ENCODE assay signal across 39 mouse cellular contexts in the genomic region with DNA sequence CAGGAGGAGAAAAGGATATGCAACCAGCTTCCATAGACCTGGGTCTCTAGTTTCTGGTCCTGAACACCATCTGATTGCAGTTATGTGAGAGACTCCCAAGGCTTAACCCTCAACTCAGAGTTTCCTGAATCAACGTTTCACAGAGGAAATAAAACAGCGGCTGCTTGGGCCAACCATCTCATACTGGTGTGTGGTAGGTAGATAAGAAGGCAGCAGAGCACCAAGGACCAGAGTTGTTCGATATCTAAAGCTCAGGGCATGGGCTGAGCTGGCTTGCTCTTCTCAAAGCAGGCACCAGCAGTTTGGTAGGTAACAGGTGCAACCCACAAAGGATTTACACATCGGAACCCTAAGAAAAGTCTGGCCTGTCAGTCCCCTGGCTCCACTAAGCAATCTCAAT. TPM values are rescaled to one million over a fixed set of nuclear protein-coding genes. Genes with fewer than 3 reads are reported as not detected.
DNase-seq lines count a peak whose midpoint lies in the region; ATAC-seq lines count a peak whose summit lies in the region.
"Had no signal": no experiment of that assay in that cellular context is flagged by ENCODE, and none has a peak within 500 bp of the region (broad histone marks: within the 10 kb centered on the region; RNA-seq: fewer than 3 reads in every experiment).

No protein-coding gene starts in this region.

- H3K4me3 ChIP-seq in forebrain, embryonic 10.5 days = no peak overlapping the region
- no peak overlapping the region for H3K4me3 ChIP-seq in forebrain, embryonic 13.5 days
- H3K4me3 ChIP-seq in liver, embryonic 11.5 days (ENCODE audit: low read depth, low read length) = no peak overlapping the region
- no peak overlapping the region for H3K4me3 ChIP-seq in liver, embryonic 16.5 days (ENCODE audit: low read depth, low read length)
- H3K4me3 ChIP-seq: embryonic facial prominence, embryonic 10.5 days; embryonic facial prominence, embryonic 15.5 days; gastrocnemius, adult 2 months; neural tube, embryonic 13.5 days had no signal

- H3K27ac ChIP-seq in forebrain, embryonic 10.5 days = peak overlapping the region; percentile 72; the same call in 1 of the 2 replicates
- no peak overlapping the region for H3K27ac ChIP-seq in forebrain, embryonic 13.5 days
- no peak overlapping the region for H3K27ac ChIP-seq in liver, embryonic 11.5 days (ENCODE audit: low read depth, low read length)
- no peak overlapping the region for H3K27ac ChIP-seq in liver, embryonic 16.5 days (ENCODE audit: low read length)
- H3K27ac ChIP-seq: embryonic facial prominence, embryonic 15.5 days; gastrocnemius, adult 2 months; hindbrain, embryonic 14.5 days; neural tube, embryonic 13.5 days had no signal

- H3K9me3 ChIP-seq in forebrain, embryonic 10.5 days = no peaks in the 10 kb centered on the region; the same call in 1 of the 2 replicates
- H3K9me3 ChIP-seq in forebrain, embryonic 13.5 days (replicated peaks) = no peaks in the 10 kb centered on the region
- no peaks in the 10 kb centered on the region for H3K9me3 ChIP-seq in liver, embryonic 11.5 days (ENCODE audit: control insufficient read depth, low read length)
- no peaks in the 10 kb centered on the region for H3K9me3 ChIP-seq in liver, embryonic 16.5 days (replicated peaks; ENCODE audit: control insufficient read depth, low read length)
- H3K9me3 ChIP-seq: embryonic facial prominence, embryonic 10.5 days; embryonic facial prominence, embryonic 15.5 days; neural tube, embryonic 13.5 days had no signal

- no peak for DNase-seq in forebrain, embryonic 10.5 days (ENCODE audit: extremely low spot score, low spot score)
- peak; percentile 27 for DNase-seq in c-Kit-positive CD71-positive TER-119-positive erythroid progenitor cells, embryonic 14.5 days (ENCODE audit: low spot score)
- no peak for DNase-seq in liver, embryonic 11.5 days (ENCODE audit: low spot score)
- DNase-seq in layer of hippocampus, adult 18-20 months (ENCODE audit: low spot score in 2 of 2) = no peak
- DNase-seq in embryo, embryonic 10 days (ENCODE audit: low spot score) = no peak
- no peak for DNase-seq in urinary bladder, postnatal 10 days (ENCODE audit: low spot score)
- DNase-seq: adrenal gland, postnatal 10 days; cerebellum, adult 11-12 months; cerebellum, adult 9-11 months; gastrocnemius, adult 2 months; gastrocnemius, postnatal 36 days; heart, adult 18-20 months; heart, postnatal 36 days; kidney, adult 2 months; kidney, postnatal 4 days; layer of hippocampus, adult 9-11 months; lung, postnatal 4 days had no signal

- peaks cover 42% of the 10 kb centered on the region for H3K27me3 ChIP-seq in forebrain, embryonic 10.5 days (ENCODE audit: poor library complexity, severe bottlenecking)
- peaks cover 11% of the 10 kb centered on the region; the same call in 1 of the 2 replicates for H3K27me3 ChIP-seq in forebrain, embryonic 13.5 days
- H3K27me3 ChIP-seq in liver, embryonic 11.5 days (replicated peaks; ENCODE audit: control insufficient read depth, insufficient read depth, low read length) = no peaks in the 10 kb centered on the region
- H3K27me3 ChIP-seq in liver, embryonic 16.5 days (ENCODE audit: control insufficient read depth, insufficient read depth, low read depth, low read length) = no peaks in the 10 kb centered on the region

- H3K36me3 ChIP-seq in forebrain, embryonic 10.5 days (replicated peaks) = no peaks in the 10 kb centered on the region
- H3K36me3 ChIP-seq in forebrain, embryonic 13.5 days (ENCODE audit: poor library complexity, severe bottlenecking) = no peaks in the 10 kb centered on the region
- no peaks in the 10 kb centered on the region for H3K36me3 ChIP-seq in liver, embryonic 11.5 days (ENCODE audit: control insufficient read depth, insufficient read depth, low read length)
- H3K36me3 ChIP-seq in liver, embryonic 16.5 days (ENCODE audit: control insufficient read depth, insufficient read depth) = no peaks in the 10 kb centered on the region
- H3K36me3 ChIP-seq: embryonic facial prominence, embryonic 10.5 days; embryonic facial prominence, embryonic 15.5 days; neural tube, embryonic 13.5 days had no signal

- H3K9ac ChIP-seq in forebrain, embryonic 13.5 days = no peak overlapping the region
- no peak overlapping the region for H3K9ac ChIP-seq in liver, embryonic 11.5 days (ENCODE audit: low read depth, low read length)
- no peak overlapping the region for H3K9ac ChIP-seq in liver, embryonic 16.5 days (ENCODE audit: low read depth, low read length)
- H3K9ac ChIP-seq: embryonic facial prominence, embryonic 15.5 days; hindbrain, embryonic 14.5 days; neural tube, embryonic 13.5 days had no signal

- ATAC-seq in forebrain, embryonic 13.5 days = no peak
- ATAC-seq in liver, embryonic 11.5 days (replicated peaks; ENCODE audit: low FRiP score) = peak; percentile 88
- ATAC-seq in liver, embryonic 16.5 days (ENCODE audit: low read depth) = peak; percentile 70
- ATAC-seq: forebrain, embryonic 16.5 days; Patski had no signal

- WGBS in forebrain, embryonic 10.5 days = 90% methylated on average over 4 of the region's 4 CpGs
- 88% methylated on average over 4 of the region's 4 CpGs for WGBS in forebrain, embryonic 13.5 days
- 44% methylated on average over 4 of the region's 4 CpGs for WGBS in liver, embryonic 11.5 days
- WGBS in liver, embryonic 16.5 days (ENCODE audit: insufficient replicate concordance) = 16% methylated on average over 4 of the region's 4 CpGs

- peaks cover 32% of the 10 kb centered on the region for H3K4me1 ChIP-seq in forebrain, embryonic 10.5 days
- H3K4me1 ChIP-seq in forebrain, embryonic 13.5 days = peaks cover 18% of the 10 kb centered on the region
- H3K4me1 ChIP-seq in liver, embryonic 11.5 days (replicated peaks; ENCODE audit: control insufficient read depth, insufficient read depth, low read length) = no peaks in the 10 kb centered on the region; the same call in 1 of the 2 replicates
- H3K4me1 ChIP-seq in liver, embryonic 16.5 days (ENCODE audit: control insufficient read depth, low read depth, low read length) = peaks cover 6% of the 10 kb centered on the region
- H3K4me1 ChIP-seq: embryonic facial prominence, embryonic 15.5 days had no signal

- no peak overlapping the region for H3K4me2 ChIP-seq in forebrain, embryonic 13.5 days
- H3K4me2 ChIP-seq in liver, embryonic 11.5 days = no peak overlapping the region
- H3K4me2 ChIP-seq in liver, embryonic 16.5 days (ENCODE audit: low read depth, low read length) = no peak overlapping the region; the same call in 1 of the 2 replicates
- H3K4me2 ChIP-seq: embryonic facial prominence, embryonic 15.5 days; heart, embryonic 11.5 days; hindbrain, embryonic 14.5 days; neural tube, embryonic 13.5 days had no signal

RNA-seq across cellular contexts. Expression of a gene that starts 35.8 kb away (rescaled TPM):
- polyA plus RNA-seq in forebrain, embryonic 10.5 days (2016; fragmentation: Nextera tagmentation; extraction: Ambion mirVana) = 28.6 and 29.0 TPM in 2 replicates
- polyA plus RNA-seq in forebrain, embryonic 13.5 days (2015; fragmentation: Nextera tagmentation; extraction: Ambion mirVana) = 29.8 and 32.5 TPM in 2 replicates
- 66.7 and 70.9 TPM in 2 replicates for polyA plus RNA-seq in liver, embryonic 11.5 days (2014; fragmentation: Nextera tagmentation; extraction: Ambion mirVana)
- polyA plus RNA-seq in liver, embryonic 16.5 days (2015; fragmentation: Nextera tagmentation; extraction: Ambion mirVana) = 92.9 and 95.8 TPM in 2 replicates
- 10 to 100 TPM; 22.8 to 25.9 TPM for total RNA-seq in layer of hippocampus, adult 18-20 months (2021)

RNA-seq across cellular contexts. Expression of a gene that starts 54.8 kb away (rescaled TPM):
- not detected in 2 replicates for polyA plus RNA-seq in forebrain, embryonic 10.5 days (2016; fragmentation: Nextera tagmentation; extraction: Ambion mirVana)
- not detected in 2 replicates for polyA plus RNA-seq in forebrain, embryonic 13.5 days (2015; fragmentation: Nextera tagmentation; extraction: Ambion mirVana)
- not detected in 2 replicates for polyA plus RNA-seq in liver, embryonic 11.5 days (2014; fragmentation: Nextera tagmentation; extraction: Ambion mirVana)
- not detected in 2 replicates for polyA plus RNA-seq in liver, embryonic 16.5 days (2015; fragmentation: Nextera tagmentation; extraction: Ambion mirVana)
- not detected for total RNA-seq in layer of hippocampus, adult 18-20 months (2021)
- total RNA-seq: adrenal gland, postnatal 10 days; CH12.LX; ES-E14; gastrocnemius, postnatal 36 days; heart, adult 18-20 months; left cerebral cortex, adult 18-20 months; left cerebral cortex, postnatal 14 days had no signal
- polyA plus RNA-seq: C2C12; cortical plate, adult 2 months; embryonic facial prominence, embryonic 10.5 days; embryonic facial prominence, embryonic 15.5 days; forebrain, embryonic 16.5 days; heart, embryonic 11.5 days; heart, embryonic 16.5 days; hindbrain, embryonic 14.5 days; kidney, adult 2 months; kidney, embryonic 16.5 days; limb, embryonic 11.5 days; liver, adult 2 months; lung, embryonic 16.5 days; neural tube, embryonic 13.5 days; testis, adult 2 months; thymus, postnatal 0 days had no signal
